Mouse (Mus musculus) left cerebral cortex, adult 8-10 months (tissue): ENCODE results near the gene Klre1. TPM values are rescaled to one million over a fixed set of nuclear protein-coding genes. Genes with fewer than 3 reads are reported as not detected.
"Not testable (repeated sequence)": the region's sequence is repeated elsewhere in the genome, so short reads cannot be mapped to it uniquely, and the experiment has no call there.

Source experiments
- DNase-seq, 2 experiments: peaks; one replicate each; pipeline ENCODE4 v3.0.0; 2022; ENCODE audit warnings: low spot score in 2 of 2
- total RNA-seq, 4 experiments: library from RNA; stranded (reverse); gene quantifications; 2 replicates each; pipeline ENCODE4 v1.2.4; 2022

Klre1 gene
- total RNA-seq, 4 experiments from 2014 or later: not detected

- no peak for DNase-seq
These were observed 4.2 kb downstream of the Klre1 start for GRCm38 (mm10) chr6:129581896-129582295.

DNA sequence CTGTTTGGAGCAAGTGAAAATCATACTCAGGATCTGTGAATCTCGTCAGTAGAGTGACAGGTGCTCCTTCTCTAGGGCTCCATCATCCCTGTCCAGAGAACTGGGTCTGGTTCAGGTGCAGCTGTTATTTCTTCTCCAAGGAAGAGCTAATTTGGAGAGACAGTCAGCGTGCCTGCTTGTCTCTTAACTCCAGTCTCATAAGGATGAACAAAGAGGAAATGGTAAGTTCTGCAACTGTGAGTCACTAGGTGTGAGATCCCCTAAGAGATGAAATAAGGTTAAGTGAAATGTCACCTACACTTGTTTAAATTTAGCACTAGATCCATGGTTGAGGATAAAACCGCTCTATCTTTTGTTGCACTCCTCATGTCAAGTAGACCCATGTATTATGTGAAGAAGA lies 5.3 kb downstream of the Klre1 start:
- no peak for DNase-seq

- no peak for DNase-seq
These were observed 13.8 kb downstream of the Klre1 start, which contains the start of gene Klrd1 for GRCm38 (mm10) chr6:129591508-129591907. Gene Klrd1 (plus strand): TSS chr6:129591782.

DNA sequence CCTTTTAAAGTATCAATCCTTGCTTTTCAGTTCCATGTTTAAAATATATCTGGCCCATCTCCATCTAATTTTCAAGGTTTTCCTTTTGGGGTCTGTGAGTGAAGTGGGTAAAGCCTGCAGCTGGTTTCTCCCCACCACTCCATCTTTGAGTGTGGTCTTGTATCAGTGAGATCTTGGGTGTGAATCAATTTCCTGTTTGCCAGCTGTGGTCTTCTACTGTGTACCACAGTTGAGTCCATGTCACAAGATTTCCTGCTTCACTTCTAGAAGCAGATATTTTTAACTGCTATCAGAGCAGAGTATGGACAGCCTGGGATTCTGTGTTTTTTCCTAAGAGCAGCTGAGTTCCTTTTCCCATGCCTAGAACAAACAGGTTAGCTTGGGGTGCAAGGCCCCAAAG lies 30.7 kb downstream of the Klre1 start:
- no peak for DNase-seq

DNA sequence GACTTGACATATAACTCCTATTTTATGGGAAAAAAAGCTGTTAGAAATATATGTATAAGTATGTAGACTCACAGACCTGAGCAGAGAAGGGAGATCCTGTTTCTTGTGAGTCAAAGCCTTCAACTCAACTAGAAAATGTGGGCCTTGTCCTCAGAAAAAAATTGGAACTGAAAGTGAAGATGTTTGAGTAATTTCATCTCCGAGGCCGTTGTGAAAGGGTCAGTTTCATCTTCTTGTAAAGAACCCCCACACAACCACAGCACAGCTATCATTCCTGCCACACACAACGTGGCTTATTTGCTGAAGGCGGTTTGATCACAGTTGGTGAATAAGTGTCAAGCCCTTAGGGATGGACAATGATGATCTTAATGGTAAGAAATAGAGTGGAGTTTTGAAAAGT lies 46.0 kb downstream of the Klre1 start, which contains the start of gene Klrk1:
Gene Klrk1, minus strand, starts transcription at position 130 of the 400 bp plus-strand sequence.
- DNase-seq: no peak

DNA sequence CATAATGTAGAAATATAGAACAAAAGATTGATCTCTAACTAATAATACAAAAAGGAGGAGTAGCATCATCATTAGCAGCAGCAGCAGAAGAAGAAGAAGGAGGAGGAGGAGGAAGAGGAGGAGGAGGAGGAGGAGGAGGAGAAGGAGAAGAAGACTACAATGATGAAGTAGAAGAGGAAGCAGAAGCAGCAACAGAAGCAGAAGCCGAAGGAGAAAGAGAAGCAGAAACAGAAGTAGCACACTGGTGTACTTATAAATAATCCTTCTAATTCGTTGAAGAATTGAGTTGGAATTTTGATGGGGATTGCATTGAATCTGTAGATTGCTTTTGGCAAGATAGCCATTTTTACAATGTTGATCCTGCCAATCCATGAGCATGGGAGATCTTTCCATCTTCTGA lies 53.3 kb downstream of the Klre1 start:
- not testable (repeated sequence) for DNase-seq

Other genes starting within 250 kb of the Klre1 start
- gene 4922502D21Rik, start 246.1 kb upstream of the Klre1 start, total RNA-seq: not detected
- under 1 TPM; 0.44 to 0.74 (median 0.58) TPM for gene Clec12a, start 235.2 kb upstream of the Klre1 start, total RNA-seq
- gene Clec12b, start 192.0 kb upstream of the Klre1 start, total RNA-seq: not detected
- gene Clec1b, start 180.6 kb upstream of the Klre1 start, total RNA-seq: 1 to 10 TPM in 1 of 4 experiments, under 1 TPM in 1, not detected in 2; 0.46 to 1.3 TPM
- under 1 TPM in 2 of 4 experiments, not detected in 2; 0.14 to 0.30 TPM for gene Clec9a, start 169.0 kb upstream of the Klre1 start, total RNA-seq
- 1 to 10 TPM in 3 of 4 experiments, under 1 TPM in 1; 0.58 to 1.9 (median 1.4) TPM for gene Clec1a, start 125.9 kb upstream of the Klre1 start, total RNA-seq
- under 1 TPM in 1 of 4 experiments, not detected in 3; 0.14 TPM for gene Olr1, start 70.7 kb upstream of the Klre1 start, total RNA-seq
- not detected for gene Tmem52b, start 65.3 kb upstream of the Klre1 start, total RNA-seq
- gene Gabarapl1, start 44.7 kb upstream of the Klre1 start, total RNA-seq: 100 to 1,000 TPM; 760 to 878 (median 821) TPM
- not detected for gene Klrd1, start 13.9 kb downstream of the Klre1 start, total RNA-seq
- gene Klrk1, start 46.0 kb downstream of the Klre1 start, total RNA-seq: not detected
- gene Klrc3, start 65.4 kb downstream of the Klre1 start, total RNA-seq: not detected
- gene Klrc2, start 82.8 kb downstream of the Klre1 start, total RNA-seq: not detected
- not detected for gene Klrc1, start 101.1 kb downstream of the Klre1 start, total RNA-seq
- gene Klri1, start 139.2 kb downstream of the Klre1 start, total RNA-seq: not detected
- not detected for gene Klri2, start 162.6 kb downstream of the Klre1 start, total RNA-seq
- gene Gm156, start 206.4 kb downstream of the Klre1 start, total RNA-seq: not detected